Mouse (Mus musculus): Measurements from ENCODE around the gene Brca1. TPM values are rescaled to one million over a fixed set of nuclear protein-coding genes. Genes with fewer than 3 reads are reported as not detected.
"Not testable (repeated sequence)": the region's sequence is repeated elsewhere in the genome, so short reads cannot be mapped to it uniquely, and the experiment has no call there.

The Brca1 gene
- polyA plus RNA-seq, 1 experiment from 2014 or later, result 32.1 TPM

- DNase-seq (ENCODE audit: low spot score) (peak; percentile 30), ATAC-seq (replicated peaks; ENCODE audit: low FRiP score) (no peak)
- H3K4me2 ChIP-seq (ENCODE audit: low read depth, low read length, severe bottlenecking), result no peak overlapping the region
- H3K27me3 ChIP-seq (ENCODE audit: control insufficient read depth, insufficient read depth, low read length), result no peaks in the 10 kb centered on the region
- H3K27ac ChIP-seq (ENCODE audit: low read depth, low read length), result no peak overlapping the region
- no peaks in the 10 kb centered on the region for H3K9me3 ChIP-seq (ENCODE audit: control insufficient read depth, low read length)
- peaks cover 3% of the 10 kb centered on the region; the same call in 1 of the 2 replicates for H3K4me1 ChIP-seq (replicated peaks; ENCODE audit: control insufficient read depth, insufficient read depth, low read length)
- H3K9ac ChIP-seq (ENCODE audit: low read length), result no peak overlapping the region
- 89% methylated on average over 7 of the region's 7 CpGs for WGBS
- H3K4me3 ChIP-seq (ENCODE audit: low read depth, low read length), result no peak overlapping the region
- H3K36me3 ChIP-seq (ENCODE audit: control insufficient read depth, insufficient read depth, low read length), result no peaks in the 10 kb centered on the region
Measured at GRCm38 (mm10) chr11:101455627-101456026, 96.1 kb downstream of the Brca1 start.

- H3K36me3 ChIP-seq (ENCODE audit: control insufficient read depth, insufficient read depth, low read length), result no peaks in the 10 kb centered on the region
- no peak overlapping the region; the same call in 1 of the 2 replicates for H3K27ac ChIP-seq (ENCODE audit: low read depth, low read length)
- no peak overlapping the region for H3K4me3 ChIP-seq (ENCODE audit: low read depth, low read length)
- H3K9ac ChIP-seq (ENCODE audit: low read length), result no peak overlapping the region
- no peaks in the 10 kb centered on the region for H3K27me3 ChIP-seq (ENCODE audit: control insufficient read depth, insufficient read depth, low read length)
- H3K4me1 ChIP-seq (replicated peaks; ENCODE audit: control insufficient read depth, insufficient read depth, low read length), result peaks cover 3% of the 10 kb centered on the region; the same call in 1 of the 2 replicates
- 32% methylated on average over 6 of the region's 6 CpGs for WGBS
- H3K9me3 ChIP-seq (ENCODE audit: control insufficient read depth, low read length), result no peaks in the 10 kb centered on the region
- no peak for ATAC-seq (replicated peaks; ENCODE audit: low FRiP score)
- no peak overlapping the region for H3K4me2 ChIP-seq (ENCODE audit: low read depth, low read length, severe bottlenecking)
- peak; percentile 55 for DNase-seq (ENCODE audit: low spot score)
Measured at GRCm38 (mm10) chr11:101454702-101455101, 97.1 kb downstream of the Brca1 start.

- peaks cover 3% of the 10 kb centered on the region; the same call in 1 of the 2 replicates for H3K4me1 ChIP-seq (replicated peaks; ENCODE audit: control insufficient read depth, insufficient read depth, low read length)
- no peaks in the 10 kb centered on the region for H3K9me3 ChIP-seq (ENCODE audit: control insufficient read depth, low read length)
- DNase-seq (ENCODE audit: low spot score) (no peak), ATAC-seq (replicated peaks; ENCODE audit: low FRiP score) (no peak)
- no peak overlapping the region for H3K9ac ChIP-seq (ENCODE audit: low read length)
- H3K27me3 ChIP-seq (ENCODE audit: control insufficient read depth, insufficient read depth, low read length), result no peaks in the 10 kb centered on the region
- no peak overlapping the region for H3K27ac ChIP-seq (ENCODE audit: low read depth, low read length)
- no peaks in the 10 kb centered on the region for H3K36me3 ChIP-seq (ENCODE audit: control insufficient read depth, insufficient read depth, low read length)
- no peak overlapping the region for H3K4me3 ChIP-seq (ENCODE audit: low read depth, low read length)
- 74% methylated on average over 10 of the region's 10 CpGs for WGBS
- H3K4me2 ChIP-seq (ENCODE audit: low read depth, low read length, severe bottlenecking), result no peak overlapping the region
Measured at GRCm38 (mm10) chr11:101452093-101452774, 99.5 kb downstream of the Brca1 start.

- WGBS, result 94% methylated on average over 10 of the region's 10 CpGs
- no peak for ATAC-seq (replicated peaks; ENCODE audit: low FRiP score)
- no peak overlapping the region for H3K9ac ChIP-seq (ENCODE audit: low read length)
- H3K9me3 ChIP-seq (ENCODE audit: control insufficient read depth, low read length), result no peaks in the 10 kb centered on the region
- peaks cover 3% of the 10 kb centered on the region; the same call in 1 of the 2 replicates for H3K4me1 ChIP-seq (replicated peaks; ENCODE audit: control insufficient read depth, insufficient read depth, low read length)
- peak; percentile 33 for DNase-seq (ENCODE audit: low spot score)
- no peak overlapping the region for H3K4me3 ChIP-seq (ENCODE audit: low read depth, low read length)
- H3K4me2 ChIP-seq (ENCODE audit: low read depth, low read length, severe bottlenecking), result no peak overlapping the region
- no peaks in the 10 kb centered on the region for H3K36me3 ChIP-seq (ENCODE audit: control insufficient read depth, insufficient read depth, low read length)
- H3K27ac ChIP-seq (ENCODE audit: low read depth, low read length), result no peak overlapping the region
- no peaks in the 10 kb centered on the region for H3K27me3 ChIP-seq (ENCODE audit: control insufficient read depth, insufficient read depth, low read length)
Measured at GRCm38 (mm10) chr11:101451536-101451935, 100.2 kb downstream of the Brca1 start.

- peaks cover 3% of the 10 kb centered on the region; the same call in 1 of the 2 replicates for H3K4me1 ChIP-seq (replicated peaks; ENCODE audit: control insufficient read depth, insufficient read depth, low read length)
- H3K36me3 ChIP-seq (ENCODE audit: control insufficient read depth, insufficient read depth, low read length), result peaks cover 3% of the 10 kb centered on the region; the same call in 1 of the 2 replicates
- WGBS, result 89% methylated on average over 3 of the region's 3 CpGs
- no peak overlapping the region for H3K27ac ChIP-seq (ENCODE audit: low read depth, low read length)
- no peak for ATAC-seq (replicated peaks; ENCODE audit: low FRiP score)
- H3K4me2 ChIP-seq (ENCODE audit: low read depth, low read length, severe bottlenecking), result no peak overlapping the region
- no peak overlapping the region for H3K4me3 ChIP-seq (ENCODE audit: low read depth, low read length)
- DNase-seq (ENCODE audit: low spot score), result peak; percentile 47
- no peaks in the 10 kb centered on the region for H3K27me3 ChIP-seq (ENCODE audit: control insufficient read depth, insufficient read depth, low read length)
- H3K9ac ChIP-seq (ENCODE audit: low read length), result no peak overlapping the region
- H3K9me3 ChIP-seq (ENCODE audit: control insufficient read depth, low read length), result no peaks in the 10 kb centered on the region
Measured at GRCm38 (mm10) chr11:101450394-101450793, 101.4 kb downstream of the Brca1 start.

- 83% methylated on average over 4 of the region's 4 CpGs for WGBS
- not testable (repeated sequence) for H3K36me3 ChIP-seq (ENCODE audit: control insufficient read depth, insufficient read depth, low read length); H3K27me3 ChIP-seq (ENCODE audit: control insufficient read depth, insufficient read depth, low read length); H3K4me2 ChIP-seq (ENCODE audit: low read depth, low read length, severe bottlenecking); H3K9ac ChIP-seq (ENCODE audit: low read length); ATAC-seq (replicated peaks; ENCODE audit: low FRiP score); H3K27ac ChIP-seq (ENCODE audit: low read depth, low read length); H3K4me1 ChIP-seq (replicated peaks; ENCODE audit: control insufficient read depth, insufficient read depth, low read length); H3K9me3 ChIP-seq (ENCODE audit: control insufficient read depth, low read length); DNase-seq (ENCODE audit: low spot score); H3K4me3 ChIP-seq (ENCODE audit: low read depth, low read length)
Measured at GRCm38 (mm10) chr11:101449596-101449995, 102.2 kb downstream of the Brca1 start.

GRCm38 (mm10) chr11:101448899-101449298 lies 102.9 kb downstream of the Brca1 start:
- Histone ChIP-seq H3K4me2 (ENCODE audit: low read depth, low read length, severe bottlenecking) (0 out of 2 replicates have a peak overlapping the region, but pooled peaks have one; percentile 8), H3K4me3 (ENCODE audit: low read depth, low read length) (no peak overlapping the region), H3K27ac (ENCODE audit: low read depth, low read length) (no peak overlapping the region), H3K9ac (ENCODE audit: low read length) (no peak overlapping the region), H3K4me1 (replicated peaks; ENCODE audit: control insufficient read depth, insufficient read depth, low read length) (peaks cover under 1% of the 10 kb centered on the region; the same call in 1 of the 2 replicates), H3K36me3 (ENCODE audit: control insufficient read depth, insufficient read depth, low read length) (peaks cover 12% of the 10 kb centered on the region; the same call in 1 of the 2 replicates), H3K9me3 (ENCODE audit: control insufficient read depth, low read length) (no peaks in the 10 kb centered on the region), H3K27me3 (ENCODE audit: control insufficient read depth, insufficient read depth, low read length) (no peaks in the 10 kb centered on the region)
- WGBS, result 89% methylated on average over 4 of the region's 4 CpGs
- ATAC-seq (replicated peaks; ENCODE audit: low FRiP score) (no peak), DNase-seq (ENCODE audit: low spot score) (peak; percentile 42)

- Histone ChIP-seq H3K27me3 (ENCODE audit: control insufficient read depth, insufficient read depth, low read length) (no peaks in the 10 kb centered on the region), H3K4me3 (ENCODE audit: low read depth, low read length) (no peak within 1 kb of the TSS), H3K27ac (ENCODE audit: low read depth, low read length) (no peak within 1 kb of the TSS), H3K36me3 (ENCODE audit: control insufficient read depth, insufficient read depth, low read length) (peaks cover 15% of the 10 kb centered on the region; the same call in 1 of the 2 replicates), H3K9ac (ENCODE audit: low read length) (0 out of 2 replicates have a peak within 1 kb of the TSS, but pooled peaks have one; percentile 5), H3K4me1 (replicated peaks; ENCODE audit: control insufficient read depth, insufficient read depth, low read length) (peaks cover 5% of the 10 kb centered on the region), H3K9me3 (ENCODE audit: control insufficient read depth, low read length) (no peaks in the 10 kb centered on the region), H3K4me2 (ENCODE audit: low read depth, low read length, severe bottlenecking) (0 out of 2 replicates have a peak within 1 kb of the TSS, but pooled peaks have one; percentile 8)
- whole genome bisulfite sequencing, result 43% methylated on average over 10 of the region's 10 CpGs
- ATAC-seq (replicated peaks; ENCODE audit: low FRiP score) (no peak), DNase-seq (ENCODE audit: low spot score) (peak; percentile 54)
Measured at GRCm38 (mm10) chr11:101448274-101448746, 103.4 kb downstream of the Brca1 start, which contains the start of gene Ifi35. Gene Ifi35 (plus strand): TSS chr11:101448407.
